25 mouse cellular contexts compared by ENCODE assay signal in the genomic region with DNA sequence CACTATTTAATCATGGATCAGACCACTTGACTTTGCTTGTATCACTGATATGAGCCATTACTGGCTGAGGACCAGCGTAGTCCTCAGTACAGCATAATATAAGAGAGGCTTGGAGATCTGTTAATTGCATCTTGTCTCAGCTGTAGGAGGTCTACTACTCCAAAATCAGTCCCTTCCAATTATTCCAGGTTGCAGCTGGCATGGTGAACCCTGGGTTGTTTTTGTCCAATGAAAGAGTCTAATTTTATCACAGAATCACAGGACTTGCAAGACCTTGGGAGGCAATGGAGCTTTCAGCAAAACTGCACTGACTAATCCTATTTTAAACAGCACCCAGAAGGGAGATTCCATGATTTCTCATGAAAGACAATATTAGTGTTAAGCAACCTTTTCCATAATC.
"Had no signal": no experiment of that assay in that cellular context is flagged by ENCODE, and none has a peak within 500 bp of the region (broad histone marks: within the 10 kb centered on the region; RNA-seq: fewer than 3 reads in every experiment).

No protein-coding gene starts in this region.

- H3K27me3 ChIP-seq: heart, embryonic 12.5 days; hindbrain, embryonic 12.5 days; intestine, embryonic 15.5 days; limb, embryonic 13.5 days; limb, embryonic 15.5 days; liver, embryonic 12.5 days had no signal

- H3K4me2 ChIP-seq: heart, embryonic 12.5 days; hindbrain, embryonic 12.5 days; hindbrain, embryonic 14.5 days; intestine, embryonic 15.5 days; limb, embryonic 13.5 days; limb, embryonic 15.5 days; liver, embryonic 12.5 days had no signal

- DNase-seq: gastrocnemius, adult 2 months; gastrocnemius, postnatal 10 days; gastrocnemius, postnatal 25 days; heart, adult 18-20 months; heart, postnatal 10 days; heart, postnatal 4 days; kidney, adult 18-20 months; kidney, adult 8-10 months; kidney, postnatal 10 days; kidney, postnatal 25 days; kidney, postnatal 4 days; left cerebral cortex, postnatal 4 days had no signal

- ATAC-seq: hindbrain, embryonic 16.5 days; inflammation-experienced regulatory T-cells, adult 6 months; intestine, embryonic 15.5 days; intestine, postnatal 0 days; liver, embryonic 12.5 days had no signal

- H3K9ac ChIP-seq: heart, embryonic 12.5 days; hindbrain, embryonic 12.5 days; hindbrain, embryonic 14.5 days; intestine, embryonic 15.5 days; limb, embryonic 13.5 days; limb, embryonic 15.5 days; liver, embryonic 12.5 days had no signal

- H3K27ac ChIP-seq: gastrocnemius, adult 2 months; heart, embryonic 10.5 days; hindbrain, embryonic 10.5 days; hindbrain, embryonic 12.5 days; hindbrain, embryonic 14.5 days; intestine, embryonic 15.5 days; layer of hippocampus, adult 2 months; limb, embryonic 13.5 days; limb, embryonic 15.5 days; liver, embryonic 12.5 days had no signal

- H3K4me3 ChIP-seq: gastrocnemius, adult 2 months; heart, embryonic 10.5 days; heart, embryonic 12.5 days; hindbrain, embryonic 10.5 days; hindbrain, embryonic 12.5 days; intestine, embryonic 15.5 days; layer of hippocampus, adult 2 months; limb, embryonic 13.5 days; limb, embryonic 15.5 days; liver, embryonic 12.5 days had no signal

- H3K4me1 ChIP-seq: heart, embryonic 10.5 days; heart, embryonic 12.5 days; hindbrain, embryonic 10.5 days; hindbrain, embryonic 12.5 days; intestine, embryonic 15.5 days; limb, embryonic 13.5 days; limb, embryonic 15.5 days; liver, embryonic 12.5 days had no signal

- H3K36me3 ChIP-seq: heart, embryonic 10.5 days; heart, embryonic 12.5 days; hindbrain, embryonic 10.5 days; hindbrain, embryonic 12.5 days; intestine, embryonic 15.5 days; limb, embryonic 13.5 days; limb, embryonic 15.5 days; liver, embryonic 12.5 days had no signal

- H3K9me3 ChIP-seq: heart, embryonic 10.5 days; heart, embryonic 12.5 days; hindbrain, embryonic 10.5 days; hindbrain, embryonic 12.5 days; intestine, embryonic 15.5 days; limb, embryonic 13.5 days; limb, embryonic 15.5 days; liver, embryonic 12.5 days had no signal
